Mouse (Mus musculus) spleen, postnatal 14 days (tissue): ENCODE results near the gene Chka.

Source experiments
- DNase-seq, 2 experiments: peaks; one replicate each; pipeline ENCODE4 v3.0.0; 2021 to 2022; ENCODE audit warnings: low spot score in 2 of 2

Chka gene

DNA sequence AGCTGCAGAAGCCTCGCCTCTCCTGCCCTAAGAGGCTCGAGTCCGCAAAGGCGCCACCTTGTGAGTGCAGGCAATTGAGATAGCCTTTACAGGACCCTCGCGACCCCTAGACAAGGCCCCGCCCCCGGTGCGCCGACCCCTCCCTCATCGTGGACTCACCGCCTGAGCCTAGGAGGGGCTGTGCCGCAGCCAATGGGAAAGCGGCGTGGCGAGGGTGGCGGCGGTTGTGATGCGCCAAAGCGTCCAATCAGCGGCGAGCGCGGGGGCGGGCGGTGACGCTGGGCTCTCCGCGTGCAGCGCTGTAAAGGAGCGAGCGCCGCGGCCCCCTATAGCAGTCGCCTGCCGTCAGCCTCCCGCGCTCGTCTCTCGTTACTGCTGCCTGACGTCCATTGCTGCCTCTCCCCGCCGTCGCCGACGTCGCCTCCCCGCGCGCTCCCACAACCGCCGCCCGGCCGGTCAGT is at the start of gene Chka:
Gene Chka, plus strand, starts transcription at position 272 of the 461 bp plus-strand sequence.
- DNase-seq, result peak; percentile 93 to 95

DNA sequence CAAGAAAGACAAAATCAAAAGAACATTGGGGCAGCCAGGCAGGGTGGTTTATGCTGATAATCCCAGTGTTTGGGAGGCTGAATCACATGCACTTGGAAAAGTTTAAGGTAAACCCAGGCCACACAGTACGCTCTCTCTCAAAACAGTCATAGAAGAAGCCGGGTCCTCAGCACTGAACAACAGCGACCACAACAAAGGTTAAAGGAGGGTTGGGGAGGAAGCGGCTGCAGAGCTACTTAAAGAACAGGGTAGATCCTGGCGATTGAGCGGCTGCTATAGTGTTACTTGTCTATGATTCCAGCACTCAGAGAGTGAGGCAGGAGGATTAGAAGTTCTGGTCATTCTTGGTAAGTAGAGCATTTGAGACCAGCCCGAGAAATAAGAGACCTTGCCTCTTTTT is 46.0 kb upstream of the Chka start:
- no peak for DNase-seq

DNA sequence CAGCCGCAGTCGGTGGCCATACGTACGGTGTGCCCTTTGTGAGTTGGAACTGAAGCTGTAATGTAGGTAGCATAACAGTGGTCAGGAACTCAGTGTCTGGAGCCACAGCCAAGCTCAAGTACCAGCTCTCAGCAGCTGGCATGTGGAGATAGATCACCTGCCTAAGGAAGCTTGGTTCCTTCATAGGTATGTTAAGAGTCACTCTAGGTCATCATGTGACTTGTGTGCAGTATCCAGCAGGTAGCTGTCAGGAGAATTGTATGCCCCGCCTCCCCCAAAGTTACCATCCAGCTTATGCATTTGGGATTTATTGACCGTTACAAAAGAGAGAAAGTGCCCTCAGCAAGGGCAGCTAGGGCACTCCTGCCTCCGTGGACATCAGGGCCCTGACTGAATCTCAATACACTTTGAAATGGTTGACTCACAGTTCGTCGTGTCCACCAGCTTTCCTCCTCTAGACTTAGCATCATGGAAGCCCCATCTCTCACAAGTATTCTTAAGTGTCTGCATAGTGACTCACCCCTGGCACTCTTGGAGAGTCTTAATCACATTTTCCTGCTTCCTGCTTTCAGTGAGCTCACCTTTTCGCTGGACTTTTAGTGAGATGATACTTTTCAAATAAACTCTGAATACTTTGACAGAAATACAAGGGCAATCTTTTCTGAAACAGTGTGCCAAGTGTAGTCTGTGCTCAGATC is 40.9 kb upstream of the Chka start:
- no peak for DNase-seq

DNA sequence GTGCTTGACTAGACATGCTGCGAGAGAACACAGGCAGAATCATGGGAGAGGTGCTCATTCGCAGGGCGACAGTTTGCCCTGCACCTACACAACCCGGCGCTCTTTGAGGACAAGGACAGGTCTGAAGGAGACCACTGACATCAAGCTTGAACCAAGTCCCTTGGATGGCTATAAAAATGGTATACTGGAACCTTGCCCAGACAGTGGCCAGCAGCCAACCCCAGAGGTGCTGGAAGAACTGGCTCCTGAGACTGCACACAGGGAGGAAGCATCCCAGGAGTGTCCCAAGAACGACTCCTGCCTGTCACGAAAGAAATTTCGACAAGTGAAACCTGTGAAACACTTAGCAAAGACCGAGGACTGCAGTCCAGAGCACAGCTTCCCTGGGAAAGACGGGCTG is 37.1 kb upstream of the Chka start:
- DNase-seq, result no peak

DNA sequence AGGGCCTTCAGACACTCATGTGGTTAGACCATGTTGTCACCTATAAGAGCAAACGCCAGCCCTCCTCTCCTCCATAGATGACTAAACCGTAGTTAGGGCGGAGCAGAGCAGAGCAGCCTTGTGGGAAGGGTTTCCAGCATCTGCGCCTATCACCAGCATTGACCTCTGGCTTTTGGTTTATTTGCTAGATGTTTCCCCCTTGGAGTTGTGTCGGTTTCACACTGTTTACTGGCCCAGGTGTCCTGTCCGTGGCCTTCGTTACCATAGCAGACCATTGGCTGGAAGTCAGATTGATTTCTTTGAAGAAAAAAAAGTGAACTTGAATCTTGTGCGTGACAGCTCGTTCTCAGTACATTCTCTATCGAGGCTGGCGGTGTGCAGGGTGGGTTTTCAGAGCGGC is 35.7 kb upstream of the Chka start:
- DNase-seq, result no peak

DNA sequence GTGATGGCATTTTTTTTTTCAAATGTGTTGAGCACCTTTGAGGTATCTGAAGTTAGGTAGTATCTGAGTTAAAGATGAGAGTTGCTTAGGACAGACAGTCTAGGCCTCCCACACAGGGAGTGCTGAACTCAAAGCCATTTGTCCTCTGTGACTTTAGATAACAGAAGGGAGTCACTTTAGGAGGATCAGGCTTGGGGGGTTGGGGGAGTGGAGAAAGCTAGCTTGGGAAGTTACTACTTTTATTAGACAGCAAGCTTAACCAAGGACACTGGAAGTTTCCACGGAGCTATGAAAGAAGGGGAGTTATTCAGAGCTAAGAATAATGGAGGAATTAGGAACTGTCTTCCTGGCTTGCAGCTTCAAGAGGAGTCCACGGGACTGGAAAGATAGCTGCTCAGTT is 32.5 kb upstream of the Chka start:
- no peak for DNase-seq

DNA sequence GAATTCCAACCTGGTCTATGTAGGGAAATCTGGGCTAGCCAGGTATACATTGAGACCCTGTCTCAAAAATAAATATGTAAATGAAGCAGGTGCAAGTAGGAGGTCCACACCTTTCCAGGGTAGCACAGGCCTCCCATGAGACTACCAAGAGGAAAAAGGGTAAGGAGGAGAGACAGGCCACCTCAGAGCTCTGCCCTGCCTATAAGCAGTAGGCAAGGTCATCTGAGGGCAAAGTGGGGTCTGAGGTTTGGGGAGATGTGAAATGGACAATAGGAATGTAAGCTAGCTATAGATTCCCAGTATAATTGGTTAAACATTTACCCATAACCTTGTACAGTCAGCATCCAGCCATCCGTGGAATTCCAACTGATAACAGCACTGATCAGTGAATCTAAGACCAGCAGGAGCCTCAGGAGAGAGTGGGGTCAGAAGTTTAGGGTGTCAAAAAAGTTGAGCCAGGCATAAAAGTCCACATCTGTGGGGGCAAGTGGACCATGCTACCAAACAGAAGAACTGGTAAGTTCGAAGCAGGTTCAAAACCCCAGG is 31.6 kb upstream of the Chka start:
- DNase-seq, result no peak

DNA sequence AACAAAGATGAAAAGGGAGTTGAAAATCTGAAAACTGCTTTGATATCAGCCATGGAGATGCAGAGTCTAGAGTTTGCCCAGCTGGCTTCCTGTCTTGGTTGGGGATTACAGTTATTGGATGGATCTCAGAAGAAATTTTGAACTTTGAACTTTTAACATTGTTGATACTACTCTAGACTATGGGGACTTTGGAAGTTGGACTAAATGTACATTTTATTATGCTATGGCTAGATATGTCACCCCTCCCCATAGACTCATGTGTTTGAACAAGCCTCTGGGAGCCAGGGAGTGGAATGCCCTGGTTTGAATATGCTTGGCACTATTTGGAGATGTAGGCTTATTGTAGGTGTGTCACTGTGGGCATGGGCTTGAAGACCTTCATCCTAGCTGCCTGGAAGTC is 26.5 kb upstream of the Chka start:
- DNase-seq, result no peak

DNA sequence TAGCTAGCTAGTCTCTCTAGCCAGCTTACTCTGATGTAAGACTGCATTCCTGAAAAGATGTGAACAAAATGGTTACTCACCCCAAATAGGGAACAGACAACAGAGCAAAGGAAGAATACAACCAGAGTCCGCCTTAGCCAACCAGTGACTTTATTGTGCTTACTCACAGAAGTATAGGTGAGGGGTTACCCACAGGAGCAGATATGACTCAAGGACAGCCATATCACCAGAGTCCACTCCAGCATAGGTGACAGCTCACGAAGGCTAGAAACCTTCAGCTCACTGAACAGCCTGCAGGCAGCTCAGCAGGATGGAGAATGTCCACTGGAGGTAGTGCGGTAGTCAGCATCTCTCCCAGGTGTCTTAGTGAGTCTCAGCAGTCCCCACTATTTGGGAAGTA is 21.7 kb upstream of the Chka start:
- no peak for DNase-seq

DNA sequence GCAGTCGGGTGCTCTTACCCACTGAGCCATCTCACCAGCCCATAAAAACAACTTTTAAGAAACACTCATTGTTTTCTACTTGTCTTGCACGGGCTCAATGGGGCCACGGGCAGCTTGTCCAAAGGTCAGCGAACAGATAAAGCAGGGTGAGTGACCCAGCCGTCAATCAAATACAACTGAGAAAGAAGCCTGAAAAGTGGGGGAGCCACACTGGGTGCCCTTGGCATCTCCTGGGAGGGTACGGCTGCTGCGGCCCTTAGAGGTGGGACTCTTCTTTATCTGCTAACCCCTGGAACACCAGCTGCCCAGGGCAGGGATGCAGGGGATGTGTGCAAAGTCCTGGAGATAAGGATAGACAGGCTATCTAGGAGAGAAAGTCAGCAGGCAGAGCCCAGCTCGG is 19.9 kb upstream of the Chka start:
- no peak for DNase-seq

DNA sequence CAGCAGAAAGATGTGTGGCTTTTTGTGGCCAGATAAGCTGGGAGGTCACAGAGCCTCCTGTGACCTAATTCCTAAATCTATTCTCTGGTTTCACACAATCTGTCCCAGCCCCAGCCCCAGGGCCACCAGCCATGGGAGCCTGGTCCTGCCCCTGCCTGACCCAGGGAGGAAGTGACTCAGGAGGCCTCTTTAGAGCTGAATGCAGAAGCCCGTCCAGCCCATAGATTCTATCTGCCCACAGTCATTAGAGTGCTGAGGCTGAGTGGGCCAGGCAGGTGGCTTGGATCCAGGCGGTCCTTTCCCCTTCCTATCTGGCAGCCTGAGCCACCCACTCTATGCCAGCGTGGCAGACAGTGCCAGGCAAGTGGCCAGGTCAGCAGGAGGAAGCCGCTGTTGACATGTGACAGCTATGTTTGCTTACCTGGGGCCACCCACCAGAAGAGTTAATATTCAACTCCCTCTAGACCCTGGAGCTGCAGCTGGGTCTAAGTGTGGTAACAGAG is 18.7 kb upstream of the Chka start:
- DNase-seq, result no peak

DNA sequence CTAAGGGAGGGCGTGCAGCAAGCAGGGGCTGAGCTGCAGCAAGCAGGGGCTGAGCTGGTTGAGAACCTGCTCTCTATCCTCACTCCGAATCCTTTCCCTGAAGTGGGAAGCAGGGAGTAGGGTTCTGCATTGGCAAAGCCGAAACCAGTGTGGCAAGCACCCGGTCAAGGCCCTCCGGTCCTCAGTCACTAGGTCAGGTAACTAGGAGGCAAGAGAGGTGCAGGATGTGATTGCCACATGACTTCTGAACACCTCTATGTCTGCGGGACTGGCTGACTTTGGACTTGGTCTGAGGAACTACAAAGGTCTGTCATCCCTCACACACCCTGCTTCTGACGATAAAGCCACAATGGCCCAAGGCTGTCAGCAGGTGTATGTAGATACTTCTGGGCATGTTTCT is 17.3 kb upstream of the Chka start:
- no peak for DNase-seq

DNA sequence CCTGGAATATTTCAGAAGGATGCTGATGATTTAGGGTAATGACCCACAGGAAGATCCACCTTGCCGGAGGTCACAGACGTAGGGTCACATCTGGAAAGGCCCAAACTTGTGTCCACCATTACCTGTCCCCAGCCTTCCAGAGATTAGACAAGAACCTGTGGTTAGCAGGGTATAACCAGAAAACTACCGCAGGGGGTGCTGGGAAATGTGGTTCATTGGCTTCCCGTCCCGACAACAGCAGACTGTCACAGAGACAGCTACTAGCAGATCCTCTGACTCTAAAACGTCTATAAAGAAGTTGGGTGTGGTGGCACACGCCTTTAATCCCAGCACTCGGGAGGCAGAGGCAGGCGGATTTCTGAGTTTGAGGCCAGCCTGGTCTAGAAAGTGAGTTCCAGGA is 14.8 kb upstream of the Chka start:
- no peak for DNase-seq

DNA sequence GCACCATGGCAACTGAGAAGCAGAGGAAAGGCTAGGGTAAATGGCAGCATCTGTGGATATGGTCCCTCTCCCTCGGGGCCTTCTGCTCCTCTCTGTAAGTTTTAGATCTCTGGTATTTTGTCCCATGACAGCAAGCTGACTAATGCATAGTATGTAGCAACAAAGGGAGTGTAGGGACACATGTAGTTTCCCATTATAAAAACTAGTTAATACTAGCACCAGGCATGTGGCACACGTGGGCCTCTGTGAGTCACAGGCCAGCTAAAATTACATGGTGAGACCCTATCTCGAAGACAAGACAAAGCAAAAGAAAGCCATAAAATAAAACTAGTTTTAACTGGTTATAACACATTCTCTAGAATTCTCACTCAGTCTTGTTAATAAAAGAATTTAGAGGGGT is 12.6 kb upstream of the Chka start:
- no peak for DNase-seq

DNA sequence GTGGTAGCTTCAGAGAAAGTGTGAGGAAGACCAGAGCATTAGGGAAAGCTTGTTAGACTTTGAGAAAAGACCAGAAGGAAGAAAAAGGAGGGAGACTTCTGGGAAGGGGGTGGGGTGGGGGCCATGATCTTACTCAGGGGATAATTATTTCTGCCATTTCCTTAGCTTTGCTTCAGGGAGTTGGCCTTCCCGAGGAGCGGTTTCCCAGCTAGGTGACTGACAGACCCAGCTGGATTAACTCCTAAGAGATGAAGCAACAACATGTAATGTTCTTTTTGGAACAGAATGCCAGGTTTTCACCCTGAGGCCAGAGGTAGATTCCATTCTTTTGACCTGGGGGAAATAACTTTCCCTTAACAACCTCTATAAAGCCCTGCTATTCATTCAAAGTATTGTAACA is 11.9 kb upstream of the Chka start:
- no peak for DNase-seq

DNA sequence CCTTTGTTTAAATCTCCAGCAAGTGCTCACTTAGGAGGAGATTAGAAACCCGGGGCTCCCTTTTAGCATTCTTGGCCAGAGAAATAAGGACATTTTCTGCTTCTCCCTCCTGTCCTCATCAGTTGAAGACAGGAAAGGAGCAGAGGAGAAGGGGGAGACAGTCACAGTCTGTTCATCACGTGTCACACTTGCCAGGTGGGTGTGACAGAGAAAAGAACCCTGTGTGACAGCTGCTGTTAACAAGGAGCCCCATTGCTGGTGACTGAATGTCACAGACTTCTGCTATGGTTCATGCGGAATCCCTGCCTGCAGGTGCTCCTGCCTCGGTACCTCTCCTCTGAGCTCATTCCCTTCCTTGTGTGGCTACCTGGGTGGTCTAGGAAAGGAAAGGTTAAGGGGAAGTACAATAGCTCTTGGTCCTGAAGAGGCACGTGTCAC is 11.3 kb upstream of the Chka start:
- no peak for DNase-seq

DNA sequence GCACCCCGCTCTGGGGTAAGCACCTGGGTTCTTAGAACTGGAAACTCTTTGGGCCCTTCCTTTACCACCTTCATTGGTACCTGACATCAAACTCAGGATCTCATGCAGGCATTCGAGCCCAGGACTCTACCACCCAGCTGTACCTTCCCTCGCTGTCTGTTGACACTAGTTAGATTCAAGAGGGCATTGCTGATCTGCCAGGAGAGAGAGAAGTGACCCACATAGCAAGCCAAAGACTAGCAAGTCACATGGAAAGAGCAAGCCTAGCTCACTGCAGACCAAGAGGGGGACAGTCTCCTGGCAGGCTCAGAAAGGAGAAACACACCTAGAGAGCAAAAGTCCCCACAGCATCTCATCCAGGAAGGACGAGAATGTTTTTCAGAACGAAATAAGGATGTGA is 10.9 kb upstream of the Chka start:
- DNase-seq, result no peak

DNA sequence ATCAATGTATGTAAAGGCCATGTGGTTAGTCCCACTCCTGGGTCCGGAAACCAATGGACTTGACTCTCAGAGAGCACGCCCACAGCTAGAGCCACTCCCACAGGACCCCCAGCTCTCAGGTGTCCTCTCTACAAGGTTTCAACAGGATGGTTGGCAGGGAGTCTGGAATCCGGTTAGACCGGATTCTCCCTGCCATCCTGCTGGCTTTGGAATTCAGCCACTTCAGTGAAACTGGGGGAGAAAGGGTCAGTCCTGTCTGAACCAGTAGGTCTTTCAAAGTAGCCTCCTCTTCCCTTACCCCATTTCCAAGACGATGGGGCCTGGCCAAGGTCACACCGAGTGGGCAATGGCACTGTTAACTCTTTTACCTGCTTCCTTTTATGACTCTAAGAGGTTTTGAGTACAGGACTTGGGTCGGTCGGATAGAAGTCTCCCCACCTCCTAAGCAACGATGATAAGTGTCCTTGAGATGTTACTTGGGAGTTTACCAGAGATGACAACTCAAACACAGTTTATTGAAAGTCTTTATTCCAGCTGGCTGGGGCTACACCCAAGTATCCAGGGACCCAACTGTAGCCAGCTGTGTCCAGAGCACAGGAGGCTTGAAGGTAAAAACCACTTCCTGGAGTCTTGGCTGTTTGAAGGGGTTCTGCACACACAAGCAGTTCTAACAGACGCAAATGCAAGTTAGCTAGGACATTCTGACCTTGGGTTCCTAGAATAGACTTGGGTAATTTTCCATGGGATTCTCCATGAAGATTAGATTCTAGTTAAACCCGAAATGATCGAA is 9.0 kb upstream of the Chka start:
- no peak for DNase-seq

DNA sequence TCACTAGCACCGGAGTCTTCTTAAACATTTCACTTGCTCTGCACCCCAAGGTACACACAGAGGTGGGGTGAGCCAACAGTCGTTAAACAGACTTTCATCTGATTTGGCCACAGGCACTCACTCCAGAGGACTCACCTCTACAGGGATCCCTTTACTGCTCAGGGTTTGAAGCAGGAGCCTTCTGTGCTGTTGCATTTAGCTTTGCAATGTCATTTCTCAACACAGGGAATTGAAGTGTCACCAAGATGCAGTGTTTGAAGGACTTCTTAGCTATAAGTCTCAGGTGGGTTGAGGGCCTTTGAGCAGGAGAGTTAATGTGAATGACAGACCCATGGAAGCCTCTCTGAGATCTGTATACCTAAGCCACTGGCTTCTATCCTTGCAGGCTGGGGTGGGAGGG is 7.9 kb upstream of the Chka start:
- no peak for DNase-seq

DNA sequence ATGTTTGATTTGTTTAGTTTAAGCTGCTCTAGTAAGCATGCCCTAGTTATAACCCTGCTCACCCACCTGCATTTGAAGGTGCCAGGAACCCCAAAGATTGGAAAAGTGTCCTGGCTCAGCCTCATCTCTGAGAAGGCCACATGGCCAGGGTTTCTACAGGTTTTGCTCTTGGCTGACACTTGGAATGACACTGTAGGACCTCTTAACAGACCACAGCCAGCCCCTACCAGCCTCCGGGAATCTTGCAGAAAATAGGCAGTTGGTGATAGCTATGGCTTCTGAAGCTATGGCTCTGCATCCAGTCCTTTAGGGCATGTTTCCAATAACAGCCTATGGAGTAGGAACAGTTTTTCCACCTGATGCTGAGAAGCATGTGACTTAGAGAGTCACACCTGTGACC is 6.7 kb upstream of the Chka start:
- no peak for DNase-seq

DNA sequence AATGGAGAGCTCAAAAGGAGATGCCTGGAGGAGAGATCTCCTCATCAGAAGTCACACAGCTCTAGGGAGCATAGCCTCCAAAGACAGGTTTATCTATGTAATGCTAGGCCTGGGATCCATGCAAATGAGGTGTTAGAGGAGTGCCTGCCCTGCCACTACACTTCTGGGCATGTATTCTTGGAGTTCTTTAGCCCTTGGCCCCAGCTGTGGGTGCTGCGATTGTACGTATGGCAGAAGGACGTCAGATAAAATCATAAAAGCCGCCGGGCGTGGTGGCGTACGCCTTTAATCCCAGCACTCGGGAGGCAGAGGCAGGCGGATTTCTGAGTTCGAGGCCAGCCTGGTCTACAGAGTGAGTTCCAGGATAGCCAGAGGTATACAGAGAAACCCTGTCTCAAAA is 6.2 kb upstream of the Chka start:
- DNase-seq, result no peak

DNA sequence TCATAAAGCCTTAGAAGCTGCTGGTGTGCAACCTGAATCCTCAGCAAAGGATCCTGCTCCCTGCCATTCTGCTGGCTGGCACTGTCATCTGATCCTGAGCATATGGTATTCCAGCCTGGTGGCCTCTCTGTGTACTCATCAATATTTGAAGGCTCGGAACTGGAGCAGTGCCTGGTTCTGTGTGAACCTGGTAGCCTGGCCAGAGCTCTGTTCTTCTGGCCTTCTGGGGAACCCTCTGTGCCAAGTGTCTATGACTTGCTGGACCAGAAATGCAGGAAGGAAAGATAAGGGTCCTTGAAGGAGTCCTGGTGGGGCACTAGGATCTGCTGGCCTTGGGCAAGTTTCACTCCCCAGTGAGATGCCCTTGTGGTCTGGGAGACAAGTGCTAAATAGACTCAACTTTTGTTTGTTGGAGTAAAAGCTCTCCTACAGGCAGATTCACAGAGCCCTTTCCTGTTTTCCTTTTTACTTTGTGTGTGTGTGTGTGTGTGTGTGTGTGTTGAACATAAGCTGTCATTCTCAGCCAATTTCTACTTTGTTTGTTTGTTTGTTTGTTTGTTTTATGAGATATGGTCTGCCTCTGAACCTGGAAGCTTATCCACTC is 5.7 kb upstream of the Chka start:
- no peak for DNase-seq
